Mouse (Mus musculus) midbrain, embryonic 16.5 days (tissue): ENCODE measurements at regions not wholly inside any gene's neighbourhood (a gene's known extent, or its start where the extent isn't known, plus 50 kb on each side); places are given as distances from the start of the nearest gene placed in this dataset.

ENCODE experiments used
- ATAC-seq: fragments of 200-750 bp; cut with Nextera tagmentation; 2 replicates; pipeline ENCODE4 v1.8.0; 2017; ENCODE audit warnings: moderate TSS enrichment
- H3K27ac ChIP-seq: fragments of 300-500 bp; sonication (generic); 2 replicates; pipeline ENCODE4 v1.5.1; 2014; ENCODE audit warnings: mild to moderate bottlenecking, low read length, mixed read lengths
- H3K27me3 ChIP-seq: fragments of 300-500 bp; sonication (generic); 2 replicates; pipeline ENCODE4 v1.6.1; 2014; ENCODE audit warnings: low read depth, low read length, mixed read lengths; ENCODE audit not compliant: control insufficient read depth, insufficient read depth
- H3K36me3 ChIP-seq: fragments of 300-500 bp; sonication (generic); 2 replicates; pipeline ENCODE4 v1.6.1; 2014; ENCODE audit warnings: mild to moderate bottlenecking, low read length, moderate library complexity, mixed read lengths; ENCODE audit not compliant: control insufficient read depth, insufficient read depth
- H3K4me1 ChIP-seq: fragments of 300-500 bp; sonication (generic); 2 replicates; pipeline ENCODE4 v1.6.1; 2014; ENCODE audit warnings: mild to moderate bottlenecking, low read length, mixed read lengths; ENCODE audit not compliant: control insufficient read depth, insufficient read depth
- H3K4me2 ChIP-seq: fragments of 300-500 bp; sonication (generic); 2 replicates; pipeline ENCODE4 v1.6.1; 2014; ENCODE audit warnings: mild to moderate bottlenecking, low read length, mixed read lengths
- H3K4me3 ChIP-seq: fragments of 300-500 bp; sonication (generic); 2 replicates; pipeline ENCODE4 v1.5.1; 2014; ENCODE audit warnings: low read depth, mild to moderate bottlenecking, low read length, moderate library complexity, mixed read lengths
- H3K9ac ChIP-seq: fragments of 300-500 bp; sonication (generic); 2 replicates; pipeline ENCODE4 v1.6.1; 2014; ENCODE audit warnings: low read depth, low read length, mixed read lengths
- H3K9me3 ChIP-seq: fragments of 300-500 bp; sonication (generic); replicated peaks from 2 replicates; pipeline ENCODE4 v1.6.1; 2014; ENCODE audit warnings: mild to moderate bottlenecking, low read length, mixed read lengths; ENCODE audit not compliant: control insufficient read depth, poor library complexity, severe bottlenecking
- WGBS: fragments of 180-500 bp; shearing (Covaris S2); extraction: QIAGEN DNeasy Blood & Tissue Kit; methylation state at CpG from one replicate; pipeline ENCODE4 v1.1.7; 2014; 5-methylcytosine and 5-hydroxymethylcytosine counted together

DNA sequence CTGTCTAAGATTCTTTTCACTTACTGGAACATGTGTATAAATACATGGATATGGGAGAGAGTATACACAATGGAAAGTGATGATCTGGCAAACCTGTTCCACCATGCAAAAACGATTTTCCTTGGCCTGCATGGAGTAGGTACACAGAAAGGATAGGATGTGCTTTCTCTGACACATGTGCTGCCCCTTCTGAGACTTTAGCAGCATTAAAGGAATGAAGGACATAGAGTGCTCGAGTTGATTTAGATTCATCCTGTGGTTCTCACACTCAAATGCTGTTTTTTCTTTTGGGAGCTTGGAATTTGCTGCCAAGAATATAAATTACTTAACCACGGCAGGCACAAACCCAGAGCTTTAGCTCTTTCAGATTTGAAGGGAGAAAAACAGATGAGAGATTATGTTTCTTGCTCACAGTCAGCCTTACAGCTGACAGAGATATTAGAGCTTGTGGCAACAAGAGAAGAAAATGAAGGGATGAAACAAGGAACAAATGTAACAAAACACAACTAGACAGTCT lies 149.2 kb downstream of the 4930544G11Rik start:
- H3K27ac ChIP-seq = peak overlapping the region; percentile 53

DNA sequence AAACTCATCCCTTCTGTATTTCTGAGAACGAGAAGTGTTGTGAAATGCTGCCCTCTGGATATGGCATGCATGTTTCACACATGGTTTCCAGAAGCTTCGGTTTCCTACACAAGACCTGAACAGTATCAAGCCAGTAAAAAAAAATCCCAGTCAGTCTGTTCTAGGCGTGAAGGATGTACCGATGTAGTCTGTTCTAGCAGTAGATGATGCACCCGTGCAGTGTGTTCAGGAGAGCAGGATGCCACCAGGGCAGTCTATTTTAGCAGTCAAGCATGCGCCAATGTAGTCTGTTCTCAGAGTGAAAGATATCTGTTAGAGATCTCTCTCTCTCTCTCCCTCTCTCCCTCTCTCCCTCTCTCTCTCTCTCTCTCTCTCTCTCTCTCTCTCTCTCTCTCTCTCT lies 162.0 kb downstream of the 4930544G11Rik start:
- H3K9ac ChIP-seq = no peak overlapping the region
- H3K27me3 ChIP-seq = no peaks in the 10 kb centered on the region
- no peak overlapping the region for H3K4me2 ChIP-seq
- 93% methylated on average over 6 of the region's 6 CpGs for WGBS
- H3K4me1 ChIP-seq = no peaks in the 10 kb centered on the region
- H3K4me3 ChIP-seq = no peak overlapping the region
- no peaks in the 10 kb centered on the region for H3K36me3 ChIP-seq
- no peak overlapping the region for H3K27ac ChIP-seq
- no peak for ATAC-seq
- no peaks in the 10 kb centered on the region for H3K9me3 ChIP-seq

More for the DNA sequence above, 149.2 kb downstream of the 4930544G11Rik start:
- Histone ChIP-seq H3K4me2 (no peak overlapping the region), H3K9ac (no peak overlapping the region), H3K4me3 (no peak overlapping the region), H3K9me3 (no peaks in the 10 kb centered on the region), H3K4me1 (peaks cover 6% of the 10 kb centered on the region), H3K27me3 (no peaks in the 10 kb centered on the region), H3K36me3 (no peaks in the 10 kb centered on the region)
- peak; percentile 32; the same call in 1 of the 2 replicates for ATAC-seq
- WGBS = 42% methylated on average over 3 of the region's 3 CpGs

DNA sequence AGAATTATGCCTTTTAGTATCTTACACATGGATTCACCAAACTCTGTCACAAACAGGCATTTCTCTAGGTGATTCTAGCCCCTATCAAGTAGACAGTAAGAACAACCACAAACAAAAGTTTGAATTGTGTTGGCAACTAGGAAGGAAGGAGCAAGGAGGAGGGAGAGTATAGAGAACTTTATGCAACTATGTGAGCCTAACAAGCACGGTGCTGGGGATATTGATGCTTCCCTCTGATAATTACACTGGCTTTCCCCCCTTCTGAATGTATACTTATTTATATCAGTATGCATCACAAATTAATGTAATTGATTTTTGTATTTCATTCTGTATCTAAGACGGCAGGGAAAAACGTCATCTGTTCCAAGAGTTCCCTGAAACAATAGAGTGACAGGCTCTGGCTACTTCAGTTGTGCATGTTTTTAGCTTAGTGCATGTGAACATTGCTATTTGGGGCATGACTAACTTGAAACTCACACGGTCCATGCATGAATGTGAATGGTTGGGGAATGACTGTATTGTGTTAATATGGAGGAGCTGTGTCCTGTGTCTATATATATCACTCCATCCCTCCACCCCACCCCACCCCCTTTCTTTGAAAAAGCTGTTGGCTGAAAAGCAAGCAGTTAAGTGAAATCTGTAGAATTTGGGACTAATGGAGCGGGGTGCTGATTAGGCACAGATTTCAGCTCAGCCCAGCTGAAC lies 169.2 kb downstream of the 4930544G11Rik start:
- Histone ChIP-seq H3K9ac (no peak overlapping the region), H3K9me3 (no peaks in the 10 kb centered on the region), H3K36me3 (no peaks in the 10 kb centered on the region), H3K4me2 (no peak overlapping the region), H3K4me1 (no peaks in the 10 kb centered on the region), H3K4me3 (no peak overlapping the region), H3K27me3 (no peaks in the 10 kb centered on the region), H3K27ac (no peak overlapping the region)
- no peak for ATAC-seq
- 74% methylated on average over 5 of the region's 5 CpGs for WGBS

DNA sequence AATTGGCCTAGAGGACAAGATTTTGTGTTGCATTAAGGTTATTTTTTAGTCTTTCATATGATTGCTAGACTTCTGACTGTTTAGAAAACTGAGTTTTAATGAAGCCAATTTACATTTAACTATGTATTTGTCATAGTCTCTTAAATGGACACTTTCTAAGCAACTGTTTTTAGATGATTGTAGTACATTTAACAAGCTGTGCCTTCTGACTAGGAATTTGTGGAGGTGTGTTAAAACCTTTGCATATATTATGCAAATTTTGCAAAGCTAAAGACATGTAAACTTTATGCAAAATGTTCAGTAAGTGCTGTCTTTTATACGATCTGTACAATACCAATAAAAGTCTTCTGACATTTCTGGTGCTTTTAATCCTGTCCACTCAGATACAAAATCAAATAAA lies 171.9 kb downstream of the 4930544G11Rik start:
- H3K27ac ChIP-seq = no peak overlapping the region
- 92% methylated on average over 1 of the region's 1 CpGs for WGBS

DNA sequence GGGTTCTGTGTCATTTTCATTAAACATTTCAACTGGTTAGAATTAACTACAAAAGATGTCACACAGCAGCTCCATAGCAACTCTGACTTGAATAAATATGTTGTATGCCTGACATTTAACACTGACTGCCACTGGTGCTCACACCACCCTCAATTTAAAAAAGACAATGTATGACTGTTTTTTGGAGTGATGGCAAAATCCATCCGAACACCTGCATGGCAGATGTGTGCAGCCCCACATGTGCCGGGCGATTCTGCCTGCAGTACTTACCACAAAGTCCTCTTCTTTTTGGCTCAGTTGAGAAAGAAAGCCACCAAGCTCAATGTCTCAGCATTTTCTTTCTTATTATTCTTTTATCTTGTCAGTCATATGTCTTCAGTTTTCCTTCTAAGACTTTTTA lies 199.4 kb downstream of the 4930544G11Rik start:
- no peak for ATAC-seq
- no peak overlapping the region for H3K27ac ChIP-seq
- H3K27me3 ChIP-seq = no peaks in the 10 kb centered on the region
- H3K4me1 ChIP-seq = no peaks in the 10 kb centered on the region
- H3K9ac ChIP-seq = no peak overlapping the region
- no peaks in the 10 kb centered on the region for H3K9me3 ChIP-seq
- 78% methylated on average over 3 of the region's 3 CpGs for WGBS
- no peaks in the 10 kb centered on the region for H3K36me3 ChIP-seq
- no peak overlapping the region for H3K4me3 ChIP-seq
- no peak overlapping the region for H3K4me2 ChIP-seq

More for the DNA sequence above, 171.9 kb downstream of the 4930544G11Rik start:
- Histone ChIP-seq H3K9ac (no peak overlapping the region), H3K27me3 (no peaks in the 10 kb centered on the region), H3K4me3 (no peak overlapping the region), H3K9me3 (no peaks in the 10 kb centered on the region), H3K4me1 (no peaks in the 10 kb centered on the region), H3K4me2 (no peak overlapping the region), H3K36me3 (no peaks in the 10 kb centered on the region)
- no peak for ATAC-seq

DNA sequence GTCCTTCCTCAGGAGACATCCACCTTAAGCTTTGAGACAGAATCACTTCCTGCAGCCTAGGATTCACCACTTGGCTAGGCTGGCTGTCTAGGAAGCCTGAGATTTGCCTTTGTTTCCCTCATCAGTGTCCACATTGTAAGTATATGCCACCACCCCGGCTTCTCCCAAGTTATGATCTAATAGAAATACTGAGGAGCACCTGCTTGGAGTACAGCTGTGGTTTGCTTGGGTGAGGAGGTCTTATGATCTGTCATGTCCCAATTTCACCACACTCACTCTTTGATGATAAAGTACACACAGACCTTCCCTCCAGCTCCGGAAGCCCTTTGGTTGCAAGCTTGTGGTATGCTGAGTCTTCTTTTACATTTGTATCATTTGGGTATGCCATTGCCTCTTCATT lies 202.4 kb downstream of the 4930544G11Rik start:
- ATAC-seq = no peak
- H3K27ac ChIP-seq = no peak overlapping the region
- 93% methylated on average over 2 of the region's 2 CpGs for WGBS
- H3K4me3 ChIP-seq = no peak overlapping the region
- H3K9ac ChIP-seq = no peak overlapping the region
- H3K4me1 ChIP-seq = no peaks in the 10 kb centered on the region
- H3K9me3 ChIP-seq = no peaks in the 10 kb centered on the region
- no peaks in the 10 kb centered on the region for H3K36me3 ChIP-seq
- H3K27me3 ChIP-seq = no peaks in the 10 kb centered on the region
- H3K4me2 ChIP-seq = no peak overlapping the region

DNA sequence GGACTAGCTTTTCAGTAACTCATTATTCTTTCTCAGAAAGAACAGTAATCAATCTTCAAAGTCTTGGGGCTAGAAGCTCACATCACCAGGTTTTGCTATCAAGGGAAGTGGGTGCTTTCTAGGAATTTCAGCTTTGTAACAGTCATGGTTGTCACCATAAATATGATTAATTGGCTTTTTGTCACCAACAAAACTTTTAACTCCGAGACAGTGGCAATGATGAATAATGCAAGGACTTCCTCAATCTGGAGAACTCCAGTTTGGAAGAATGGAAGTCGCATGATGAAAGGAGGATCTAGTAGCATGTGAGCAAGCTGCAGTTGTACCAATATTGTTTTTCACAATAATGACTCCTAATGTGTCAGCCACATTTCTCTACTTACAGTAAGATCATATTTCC lies 208.4 kb downstream of the 4930544G11Rik start:
- Histone ChIP-seq H3K9me3 (no peaks in the 10 kb centered on the region), H3K27me3 (no peaks in the 10 kb centered on the region), H3K9ac (no peak overlapping the region), H3K4me3 (no peak overlapping the region), H3K4me1 (no peaks in the 10 kb centered on the region), H3K27ac (no peak overlapping the region), H3K4me2 (no peak overlapping the region), H3K36me3 (no peaks in the 10 kb centered on the region)
- 44% methylated on average over 2 of the region's 2 CpGs for WGBS
- no peak for ATAC-seq

DNA sequence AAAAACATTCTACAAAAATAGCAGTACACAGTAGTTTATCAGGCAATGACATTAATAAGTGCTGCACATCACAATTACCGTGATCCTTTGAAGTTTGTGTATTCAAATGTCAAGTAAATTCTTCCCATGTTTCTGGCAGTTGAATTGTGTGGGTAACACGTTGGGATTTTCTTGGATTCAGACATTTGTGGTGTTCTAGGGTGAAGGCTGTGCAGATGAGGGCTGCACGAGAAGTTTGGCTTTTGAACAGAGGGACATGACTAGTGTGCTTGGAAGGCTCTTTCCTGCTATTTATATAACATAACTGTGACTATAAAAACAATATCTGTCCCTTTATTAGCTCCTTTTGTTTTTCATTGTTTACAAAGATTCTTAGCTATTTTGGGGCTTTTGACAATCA lies 216.5 kb downstream of the 4930544G11Rik start:
- no peak overlapping the region for H3K9ac ChIP-seq
- H3K27ac ChIP-seq = no peak overlapping the region
- 70% methylated on average over 3 of the region's 3 CpGs for WGBS
- no peak for ATAC-seq
- no peak overlapping the region for H3K4me2 ChIP-seq
- H3K4me1 ChIP-seq = no peaks in the 10 kb centered on the region
- H3K9me3 ChIP-seq = no peaks in the 10 kb centered on the region
- no peak overlapping the region for H3K4me3 ChIP-seq
- no peaks in the 10 kb centered on the region for H3K36me3 ChIP-seq
- no peaks in the 10 kb centered on the region for H3K27me3 ChIP-seq

DNA sequence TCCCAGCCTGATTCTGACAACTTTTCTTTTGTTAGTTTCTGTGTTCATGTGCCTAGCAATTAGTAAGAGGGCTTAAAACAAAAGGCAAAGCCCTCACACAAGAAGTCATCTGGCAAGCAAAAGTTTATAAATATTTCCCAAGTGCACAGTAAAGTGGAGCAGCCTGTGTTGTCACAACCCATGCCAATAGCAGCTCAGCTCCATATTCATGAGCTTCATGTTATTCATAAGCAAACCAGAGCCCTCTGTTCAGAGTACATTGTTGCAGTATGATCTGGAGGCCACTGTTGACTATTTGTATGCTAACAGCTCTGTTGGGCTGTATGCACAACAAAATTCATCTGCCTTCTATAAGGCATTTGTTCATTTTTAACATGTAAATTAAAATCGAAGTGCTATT lies 245.6 kb downstream of the 4930544G11Rik start:
- Histone ChIP-seq H3K9me3 (no peaks in the 10 kb centered on the region), H3K9ac (no peak overlapping the region), H3K36me3 (no peaks in the 10 kb centered on the region), H3K27me3 (no peaks in the 10 kb centered on the region), H3K27ac (no peak overlapping the region), H3K4me2 (no peak overlapping the region), H3K4me3 (no peak overlapping the region), H3K4me1 (no peaks in the 10 kb centered on the region)
- 71% methylated on average over 1 of the region's 1 CpGs for WGBS
- ATAC-seq = 0 out of 2 replicates have a peak, but pooled peaks have one; percentile 62
